Mouse (Mus musculus) myocyte (in vitro differentiated cells): ENCODE results near the gene Fndc3b.

Experiments used
- CEBPB ChIP-seq: IDR thresholded peaks from 2 replicates; pipeline ENCODE4 v1.6.1; 2011; ENCODE audit warnings: mild to moderate bottlenecking, moderate library complexity; ENCODE audit not compliant: poor library complexity, insufficient read depth, severe bottlenecking
- E2F4 ChIP-seq: IDR thresholded peaks from one replicate; pipeline ENCODE4 v1.6.1; 2011; ENCODE audit warnings: mild to moderate bottlenecking, control low read depth, moderate library complexity; ENCODE audit not compliant: insufficient read depth
- MYOG ChIP-seq, 3 experiments: IDR thresholded peaks; one replicate each; pipeline ENCODE4 v1.6.1; 2011; ENCODE audit warnings: control low read depth in 2 of 3, low read depth in 2 of 3, mild to moderate bottlenecking in 2 of 3; ENCODE audit not compliant: insufficient read length in 2 of 3, control insufficient read depth in 1 of 3, insufficient read depth in 1 of 3
- POLR2A ChIP-seq: IDR thresholded peaks from one replicate; pipeline ENCODE4 v1.6.1; 2011; ENCODE audit warnings: low read depth, mild to moderate bottlenecking, control low read depth, moderate library complexity; ENCODE audit not compliant: insufficient read length
- USF1 ChIP-seq: IDR thresholded peaks from one replicate; pipeline ENCODE4 v1.6.1; 2011; ENCODE audit warnings: low read depth, mild to moderate bottlenecking, control low read depth, moderate library complexity

DNA sequence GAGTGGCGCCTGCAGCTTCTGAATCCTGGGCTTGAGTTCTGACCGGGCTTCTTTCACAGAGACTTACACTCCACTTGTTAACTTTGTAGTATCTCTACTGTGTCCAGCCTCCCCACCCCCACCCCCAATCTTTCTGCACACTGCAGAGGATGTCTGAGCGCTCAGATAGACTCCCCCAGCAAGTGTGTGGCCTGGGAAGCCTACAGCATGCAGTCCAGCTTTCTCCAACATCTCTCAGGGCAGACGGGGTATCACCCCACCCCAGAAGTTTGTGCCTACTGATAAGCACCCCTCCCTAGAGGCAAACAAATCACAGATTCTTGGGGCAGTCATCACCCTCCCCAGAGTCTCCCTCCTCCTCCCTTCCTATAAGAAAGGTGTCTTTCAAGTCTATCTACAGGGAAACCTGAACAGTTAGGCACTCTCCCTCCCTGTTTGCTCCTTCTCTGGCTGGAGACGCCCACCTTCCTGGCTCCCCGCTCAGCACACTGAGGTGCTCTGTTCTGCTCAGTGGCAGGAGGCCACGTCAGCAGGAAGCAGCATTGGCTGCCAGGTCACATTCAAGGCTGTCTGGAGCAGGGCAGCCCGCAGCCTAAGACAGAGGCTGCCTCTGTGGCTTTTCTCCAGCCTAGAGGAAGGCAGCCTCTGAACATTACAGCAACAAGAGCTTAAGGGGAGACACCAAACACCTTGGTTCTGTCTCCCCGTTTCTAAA lies 103.9 kb downstream of the Fndc3b start:
- TF ChIP-seq USF1: no peak
- no peak for TF ChIP-seq POLR2A
- TF ChIP-seq MYOG (IDR thresholded peaks at IDR 0.05; ENCODE audit: control insufficient read depth in 1 of 3, insufficient read depth in 1 of 3, insufficient read length in 2 of 3, low read depth in 2 of 3): no peak
- TF ChIP-seq CEBPB: no peak
- TF ChIP-seq E2F4: no peak
